Mouse (Mus musculus): ENCODE results near the gene Tomm20.
"Not testable (repeated sequence)": the region's sequence is repeated elsewhere in the genome, so short reads cannot be mapped to it uniquely, and the experiment has no call there.

Tomm20 gene

GRCm38 (mm10) chr8:126945730-126946163 lies at the start of gene Tomm20:
Gene Tomm20 (minus strand): TSS chr8:126945844.
- peak; percentile 99 for DNase-seq

DNA sequence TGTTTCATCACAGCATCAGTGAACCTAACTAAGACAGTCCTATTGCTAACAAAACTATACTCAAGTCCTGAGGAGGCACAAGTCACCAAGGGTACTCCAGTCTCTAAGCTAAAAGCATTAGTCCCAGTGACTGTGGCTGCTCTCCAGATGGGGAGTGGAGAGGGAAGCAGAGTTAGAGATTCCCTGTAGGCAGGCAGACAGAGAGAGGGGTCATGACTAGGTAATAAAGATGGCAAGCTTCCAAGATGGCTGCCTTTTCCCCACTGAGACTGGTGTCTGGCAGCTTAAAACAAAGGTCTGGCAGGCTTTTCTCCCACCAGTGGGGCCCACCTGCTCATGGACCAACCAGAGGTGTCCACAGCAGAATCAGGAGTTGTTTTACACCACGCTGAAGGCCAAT lies 48.9 kb upstream of the Tomm20 start:
- no peak for DNase-seq

GRCm38 (mm10) chr8:126989363-126990153 lies 43.9 kb upstream of the Tomm20 start:
- no peak for DNase-seq

- DNase-seq: peak; percentile 68 to 71
Observed at GRCm38 (mm10) chr8:126988346-126989006, 42.8 kb upstream of the Tomm20 start.

- DNase-seq: peak; percentile 91 to 93
Observed at GRCm38 (mm10) chr8:126986495-126986894, 40.9 kb upstream of the Tomm20 start.

DNA sequence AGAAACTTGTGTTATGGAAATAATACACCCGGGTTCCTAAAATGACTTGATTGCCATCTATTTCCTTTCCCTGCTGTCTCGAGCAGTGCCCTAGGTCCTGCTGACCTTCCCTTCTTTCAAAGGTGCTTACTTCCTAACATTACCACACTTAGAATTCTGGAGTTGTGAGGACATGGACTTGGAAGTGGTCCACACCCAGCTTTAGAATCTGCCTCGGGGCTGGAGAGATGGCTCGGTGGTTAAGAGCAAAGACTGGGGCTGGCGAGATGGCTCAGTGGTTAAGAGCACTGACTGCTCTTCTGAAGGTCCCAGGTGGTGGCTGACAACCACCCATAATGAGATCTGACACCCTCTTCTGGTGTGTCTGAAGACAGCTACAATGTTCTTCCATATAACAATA lies 34.4 kb upstream of the Tomm20 start:
- DNase-seq: no peak

- no peak for DNase-seq
Observed at GRCm38 (mm10) chr8:126979091-126979920, 33.7 kb upstream of the Tomm20 start.

GRCm38 (mm10) chr8:126978535-126978934 lies 32.9 kb upstream of the Tomm20 start:
- DNase-seq: not testable (repeated sequence)

- no peak for DNase-seq
Observed at GRCm38 (mm10) chr8:126978028-126978427, 32.4 kb upstream of the Tomm20 start.

- DNase-seq: no peak
Observed at GRCm38 (mm10) chr8:126976608-126977348, 31.1 kb upstream of the Tomm20 start.

GRCm38 (mm10) chr8:126975706-126976105 lies 30.1 kb upstream of the Tomm20 start:
- DNase-seq: peak; percentile 41 to 69

- no peak for DNase-seq
Observed at GRCm38 (mm10) chr8:126974511-126974910, 28.9 kb upstream of the Tomm20 start.

GRCm38 (mm10) chr8:126973686-126974265 lies 28.1 kb upstream of the Tomm20 start:
- DNase-seq: no peak

GRCm38 (mm10) chr8:126972649-126973048 lies 27.0 kb upstream of the Tomm20 start:
- DNase-seq: no peak

- DNase-seq: no peak
Observed at GRCm38 (mm10) chr8:126972102-126972501, 26.5 kb upstream of the Tomm20 start.

DNA sequence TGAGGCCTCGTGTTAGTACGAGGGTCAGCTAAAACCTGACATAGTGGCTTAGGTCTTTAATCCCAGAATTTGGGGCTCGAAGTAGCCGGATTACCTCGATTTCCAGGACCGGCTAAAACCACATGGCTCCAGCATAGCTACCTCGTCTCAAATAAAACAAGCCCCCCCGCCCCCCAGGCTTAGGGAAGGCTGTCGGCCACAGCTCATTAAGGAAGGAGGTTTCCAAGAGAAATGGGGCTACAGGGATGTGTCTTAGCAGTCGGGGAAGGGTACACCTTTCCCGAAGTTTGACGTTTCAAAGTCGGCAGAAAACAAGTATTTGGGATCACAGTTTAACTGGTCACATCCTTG lies 25.6 kb upstream of the Tomm20 start:
- DNase-seq: no peak

DNA sequence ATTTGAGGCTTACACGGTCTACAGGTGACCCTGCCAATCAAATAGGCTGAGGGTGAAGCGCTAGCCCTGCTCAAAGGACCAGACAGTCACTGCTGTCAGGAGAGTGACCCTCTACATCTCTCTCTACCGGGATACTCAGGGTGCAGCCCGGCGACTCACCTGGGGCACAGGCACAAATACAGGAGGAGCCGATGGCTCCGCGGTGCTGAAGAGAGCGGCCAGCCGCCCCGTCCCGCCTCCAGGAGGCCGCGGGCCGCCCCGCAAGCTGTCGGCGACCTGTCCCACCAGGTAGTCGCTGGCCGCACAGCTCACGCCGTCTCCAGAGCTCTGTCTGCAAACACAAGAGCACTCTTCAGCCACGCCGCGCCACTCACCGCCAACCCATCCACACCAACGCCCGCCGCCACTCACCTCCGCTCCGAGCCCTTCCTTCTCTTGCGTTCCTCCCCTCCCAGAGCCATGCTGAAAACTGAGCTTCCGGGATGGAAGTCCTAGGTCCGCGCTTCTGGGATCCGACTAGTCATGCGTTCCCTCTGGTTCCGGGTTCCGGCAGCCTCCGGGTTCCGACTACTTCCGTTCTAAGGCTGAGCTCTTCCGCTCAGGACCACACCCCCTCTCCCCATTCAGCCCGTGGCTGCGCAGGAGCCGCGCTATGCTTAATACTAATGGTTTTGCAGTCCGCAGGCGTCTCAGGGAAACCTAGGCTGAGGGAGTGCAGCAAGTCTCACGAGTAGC lies 25.1 kb upstream of the Tomm20 start, which contains the start of gene Rbm34:
TSS of gene Rbm34 (minus strand) at position 493 of the 735 bp plus-strand sequence.
- peak; percentile 94 to 96 for DNase-seq

- DNase-seq: no peak
Observed at GRCm38 (mm10) chr8:126969546-126969945, 23.9 kb upstream of the Tomm20 start.

DNA sequence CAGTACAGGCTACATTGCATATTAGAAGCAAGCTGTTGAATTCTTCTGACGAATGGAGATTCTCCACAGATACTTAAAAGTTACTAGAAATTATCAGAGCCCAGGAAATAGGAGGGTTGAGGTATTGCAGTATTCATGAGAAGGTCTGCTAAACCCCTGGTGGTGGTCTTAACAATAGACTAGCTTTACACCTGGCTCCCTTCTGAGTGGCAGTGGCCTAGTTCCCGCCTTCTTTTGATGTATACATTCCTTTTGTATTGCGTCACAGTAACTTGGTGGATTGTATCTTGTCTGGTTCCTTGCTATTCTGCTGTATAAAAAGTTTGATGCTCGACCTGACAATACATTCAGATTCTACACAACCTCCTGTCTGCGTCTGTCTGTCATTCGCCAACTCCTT lies 22.5 kb upstream of the Tomm20 start:
- DNase-seq: no peak

- no peak for DNase-seq
Observed at GRCm38 (mm10) chr8:126965246-126965645, 19.6 kb upstream of the Tomm20 start.

DNA sequence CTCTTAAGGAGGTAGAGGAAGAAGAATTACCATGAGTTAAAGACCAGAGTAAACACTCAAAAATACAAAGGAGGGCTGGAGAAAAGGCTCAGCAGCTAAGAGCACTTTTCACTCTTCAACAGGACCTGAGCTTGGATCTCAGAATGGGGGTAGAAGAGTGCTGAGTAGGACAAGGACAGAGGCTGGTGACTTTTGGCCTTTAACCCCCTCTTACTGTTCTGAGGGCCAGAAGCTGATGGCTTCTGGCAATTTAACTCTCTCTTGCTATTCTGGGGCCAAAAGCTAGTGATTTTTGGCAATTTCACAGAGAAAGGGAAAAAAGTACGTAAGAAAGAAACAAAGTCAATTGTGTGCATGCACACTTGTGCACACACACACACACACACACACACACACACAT lies 17.2 kb upstream of the Tomm20 start:
- no peak for DNase-seq

All from cerebellum, postnatal 10 days (tissue).